Mouse (Mus musculus): Measurements from ENCODE around the gene Nkd2.

- TF ChIP-seq CTCF (IDR thresholded peaks at IDR 0.05; ENCODE audit: low read depth, low read length) (no peak), POLR2A (IDR thresholded peaks at IDR 0.05; ENCODE audit: extremely low read depth, insufficient read depth, low read length) (no peak)
Observed at GRCm38 (mm10) chr13:73879824-73880223, 32.4 kb upstream of the Nkd2 start.

All from liver, adult 2 months (tissue).